Mouse (Mus musculus) MEL (cell line): ENCODE measurements around the gene Rexo5.

Experiments
- CHD2 ChIP-seq: IDR thresholded peaks from 2 replicates; pipeline ENCODE4 v1.6.1; 2011; ENCODE audit warnings: low read length, improper control_type of control experiment
- EP300 ChIP-seq, 2 experiments: IDR thresholded peaks; 2 replicates each; pipeline ENCODE4 v1.6.1; 2011; ENCODE audit warnings: improper control_type of control experiment in 2 of 2, low read length in 2 of 2, low read depth in 1 of 2, mild to moderate bottlenecking in 1 of 2
- ETS1 ChIP-seq: IDR thresholded peaks from 2 replicates; pipeline ENCODE4 v1.6.1; 2012; ENCODE audit warnings: low read depth, mild to moderate bottlenecking, inconsistent platforms, low read length, improper control_type of control experiment, moderate library complexity
- MAFK ChIP-seq: IDR thresholded peaks from 2 replicates; pipeline ENCODE4 v1.6.1; 2011; ENCODE audit warnings: low read depth, mild to moderate bottlenecking, low read length, improper control_type of control experiment, borderline replicate concordance
- POLR2A ChIP-seq, 2 experiments: IDR thresholded peaks; 2 replicates each; pipeline ENCODE4 v1.6.1; 2011 to 2012; ENCODE audit warnings: low read length in 2 of 2, mild to moderate bottlenecking in 2 of 2, control low read depth in 1 of 2, improper control_type of control experiment in 1 of 2, low read depth in 1 of 2, moderate library complexity in 1 of 2; ENCODE audit not compliant: control insufficient read depth in 1 of 2, insufficient read depth in 1 of 2, poor library complexity in 1 of 2
- SIN3A ChIP-seq: IDR thresholded peaks from 2 replicates; pipeline ENCODE4 v1.6.1; 2012; ENCODE audit warnings: low read length, improper control_type of control experiment, inconsistent platforms

- TF ChIP-seq EP300 (IDR thresholded peaks at IDR 0.05; ENCODE audit: low read depth in 1 of 2, low read length in 2 of 2) (no peak; a peak in 2 of 4 replicates), SIN3A (no peak), ETS1 (no peak), CHD2 (no peak), MAFK (no peak), POLR2A (IDR thresholded peaks at IDR 0.05; ENCODE audit: control insufficient read depth in 1 of 2, insufficient read depth in 1 of 2, low read depth in 1 of 2, low read length in 2 of 2, poor library complexity in 1 of 2) (no peak)
Observed at GRCm38 (mm10) chr7:119894818-119895544, 101.2 kb downstream of the Rexo5 start.
